Mouse (Mus musculus): ENCODE measurements at regions not wholly inside any gene's neighbourhood (a gene's known extent, or its start where the extent isn't known, plus 50 kb on each side); places are given as distances from the start of the nearest gene placed in this dataset.

DNA sequence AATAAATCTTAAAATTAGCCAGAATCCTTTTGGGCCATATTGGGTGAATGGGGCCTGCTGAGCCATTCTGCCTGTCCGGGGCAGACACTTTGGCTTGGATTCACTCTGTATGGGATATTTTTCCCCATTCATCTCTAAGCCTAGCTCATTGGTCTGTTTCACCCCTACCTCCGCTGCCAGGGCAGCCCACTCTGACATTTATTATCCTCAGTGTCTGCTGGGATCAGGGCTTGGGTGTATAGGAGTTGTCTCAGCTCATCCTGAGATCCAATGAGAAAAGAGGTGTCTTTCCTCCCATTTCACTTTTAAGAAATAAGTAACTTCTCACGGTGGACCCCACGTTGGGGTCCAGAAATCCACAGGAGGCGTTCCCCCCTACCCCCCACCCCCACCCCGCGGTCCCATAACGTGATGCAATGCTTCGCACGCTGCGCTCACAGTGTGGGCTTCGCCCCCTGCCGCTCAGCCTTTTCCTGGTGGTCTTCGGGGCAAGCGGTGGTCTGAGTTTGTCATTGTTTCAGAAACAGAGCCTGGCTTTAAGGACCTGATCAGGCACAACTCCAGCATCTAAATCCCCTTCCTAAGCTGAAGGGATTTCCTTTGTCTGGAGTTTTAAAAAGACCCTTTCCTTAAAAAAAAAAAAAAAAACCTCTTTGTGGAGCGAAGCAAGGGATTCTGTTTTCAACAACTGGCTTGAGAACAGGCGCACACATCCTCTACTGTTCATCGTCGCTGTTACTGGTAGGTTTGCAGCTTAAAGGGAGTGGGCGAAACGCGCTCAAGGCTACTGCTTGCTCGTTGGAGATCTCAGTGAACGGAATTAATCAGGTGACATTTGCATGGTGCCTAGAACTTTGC is 61.5 kb upstream of the Cpsf6 start:
- TF ChIP-seq CTCF (IDR thresholded peaks at IDR 0.05; ENCODE audit: low read depth): no peak
- TF ChIP-seq EP300 (optimal IDR thresholded peaks at IDR 0.05): no peak
